Mouse (Mus musculus): ENCODE measurements around the gene Tmem205. TPM values are rescaled to one million over a fixed set of nuclear protein-coding genes. Genes with fewer than 3 reads are reported as not detected.

Tmem205 gene
- polyA plus RNA-seq, 1 experiment from 2014 or later, result 42.2 TPM

- no peak overlapping the region for H3K9ac ChIP-seq
- peaks cover 37% of the 10 kb centered on the region for H3K36me3 ChIP-seq (ENCODE audit: poor library complexity, severe bottlenecking)
- no peak for ATAC-seq
- no peaks in the 10 kb centered on the region for H3K9me3 ChIP-seq (replicated peaks)
- H3K27ac ChIP-seq, result no peak overlapping the region
- WGBS, result 83% methylated on average over 10 of the region's 12 CpGs
- peaks cover 7% of the 10 kb centered on the region; the same call in 1 of the 2 replicates for H3K27me3 ChIP-seq
- H3K4me1 ChIP-seq, result peaks cover 6% of the 10 kb centered on the region
- no peak overlapping the region for H3K4me3 ChIP-seq
- no peak overlapping the region for H3K4me2 ChIP-seq
These were observed 15.7 kb upstream of the Tmem205 start for GRCm38 (mm10) chr9:21943046-21943445.

- H3K36me3 ChIP-seq (ENCODE audit: poor library complexity, severe bottlenecking), result peaks cover 24% of the 10 kb centered on the region
- H3K27ac ChIP-seq, result no peak overlapping the region
- H3K9ac ChIP-seq, result peak overlapping the region; percentile 84
- no peak for ATAC-seq
- H3K4me1 ChIP-seq, result peaks cover 21% of the 10 kb centered on the region
- H3K27me3 ChIP-seq, result no peaks in the 10 kb centered on the region
- peak overlapping the region; percentile 73 for H3K4me3 ChIP-seq
- peak overlapping the region; percentile 76 for H3K4me2 ChIP-seq
- H3K9me3 ChIP-seq (replicated peaks), result no peaks in the 10 kb centered on the region
- 86% methylated on average over 4 of the region's 4 CpGs for WGBS
These were observed 11.0 kb upstream of the Tmem205 start for GRCm38 (mm10) chr9:21938234-21938855.

DNA sequence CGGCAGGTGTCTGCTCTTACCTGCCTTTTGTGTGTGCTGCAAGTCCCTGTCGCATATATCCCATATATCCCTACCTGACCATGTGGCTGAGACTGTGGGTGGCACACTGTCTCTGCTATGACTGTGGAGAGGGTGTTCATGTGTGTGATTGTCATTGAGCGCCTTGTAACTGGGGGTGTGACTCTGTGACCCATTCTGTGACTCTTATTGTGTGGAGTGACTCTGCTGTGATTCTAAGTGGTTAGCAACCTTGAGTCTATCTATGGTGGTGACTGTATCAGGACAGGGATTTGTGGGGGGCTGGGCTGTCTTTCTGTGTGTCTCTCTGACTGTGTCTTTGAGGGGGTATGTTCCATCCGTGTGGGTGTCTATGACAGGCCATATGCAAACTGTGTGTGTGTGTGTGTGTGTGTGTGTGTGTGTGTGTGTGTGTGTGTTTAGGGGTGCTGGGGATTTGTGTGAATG is 10.4 kb upstream of the Tmem205 start:
- Histone ChIP-seq H3K36me3 (ENCODE audit: poor library complexity, severe bottlenecking) (peaks cover 24% of the 10 kb centered on the region), H3K4me3 (peak overlapping the region; percentile 73), H3K9me3 (replicated peaks) (no peaks in the 10 kb centered on the region), H3K4me1 (peaks cover 21% of the 10 kb centered on the region), H3K4me2 (peak overlapping the region; percentile 76), H3K9ac (peak overlapping the region; percentile 84), H3K27ac (no peak overlapping the region), H3K27me3 (no peaks in the 10 kb centered on the region)
- peak; percentile 16; the same call in 1 of the 2 replicates for ATAC-seq
- 74% methylated on average over 4 of the region's 4 CpGs for WGBS

- Histone ChIP-seq H3K27me3 (no peaks in the 10 kb centered on the region), H3K9ac (peak within 1 kb of the TSS; percentile 84), H3K4me2 (peak within 1 kb of the TSS; percentile 76), H3K36me3 (ENCODE audit: poor library complexity, severe bottlenecking) (peaks cover 24% of the 10 kb centered on the region), H3K4me3 (peak within 1 kb of the TSS; percentile 73), H3K4me1 (peaks cover 21% of the 10 kb centered on the region), H3K9me3 (replicated peaks) (no peaks in the 10 kb centered on the region), H3K27ac (peak within 1 kb of the TSS; percentile 63)
- ATAC-seq, result peak; percentile 91
- 2% methylated on average over 42 of the region's 43 CpGs for WGBS
These were observed 9.6 kb upstream of the Tmem205 start, which contains the start of gene Plppr2 for GRCm38 (mm10) chr9:21936692-21937570. TSS of gene Plppr2 (plus strand) at chr9:21937033.

GRCm38 (mm10) chr9:21935466-21936131 is 8.2 kb upstream of the Tmem205 start:
- no peak for ATAC-seq
- no peak overlapping the region for H3K4me2 ChIP-seq
- WGBS, result 88% methylated on average over 7 of the region's 7 CpGs
- no peak overlapping the region for H3K9ac ChIP-seq
- H3K4me3 ChIP-seq, result no peak overlapping the region
- peaks cover 21% of the 10 kb centered on the region for H3K4me1 ChIP-seq
- H3K9me3 ChIP-seq (replicated peaks), result no peaks in the 10 kb centered on the region
- H3K36me3 ChIP-seq (ENCODE audit: poor library complexity, severe bottlenecking), result peaks cover 14% of the 10 kb centered on the region
- H3K27ac ChIP-seq, result no peak overlapping the region
- no peaks in the 10 kb centered on the region for H3K27me3 ChIP-seq

DNA sequence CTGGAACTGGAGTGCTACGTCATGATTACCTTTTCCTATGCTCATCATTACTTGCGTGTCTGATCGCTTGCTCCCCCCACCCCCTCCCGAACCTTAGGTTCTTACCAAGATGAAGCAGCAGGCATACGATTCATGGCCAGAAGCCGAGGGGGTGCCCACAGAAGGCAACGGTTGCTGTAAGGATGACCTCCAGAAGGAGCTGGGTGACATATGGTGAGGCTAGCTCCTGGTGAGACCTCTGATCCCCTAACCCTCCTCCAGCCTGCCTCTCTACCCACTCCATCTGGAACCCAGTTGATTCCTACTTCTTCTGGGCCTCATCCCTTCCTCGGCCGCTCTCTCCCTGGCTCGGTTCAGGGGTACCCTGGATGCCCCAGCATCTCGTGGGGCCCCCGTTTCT is 6.7 kb upstream of the Tmem205 start:
- H3K4me1 ChIP-seq, result peaks cover 21% of the 10 kb centered on the region
- no peak for ATAC-seq
- H3K9ac ChIP-seq, result no peak overlapping the region
- H3K27me3 ChIP-seq, result no peaks in the 10 kb centered on the region
- H3K36me3 ChIP-seq (ENCODE audit: poor library complexity, severe bottlenecking), result 0 out of 2 replicates have a peak, but pooled peaks cover 3% of the 10 kb centered on the region
- no peak overlapping the region for H3K4me3 ChIP-seq
- 92% methylated on average over 12 of the region's 12 CpGs for WGBS
- H3K9me3 ChIP-seq (replicated peaks), result no peaks in the 10 kb centered on the region
- no peak overlapping the region for H3K4me2 ChIP-seq
- H3K27ac ChIP-seq, result no peak overlapping the region

GRCm38 (mm10) chr9:21932445-21933137 is 5.2 kb upstream of the Tmem205 start:
- no peak for ATAC-seq
- Histone ChIP-seq H3K9me3 (replicated peaks) (no peaks in the 10 kb centered on the region), H3K4me3 (no peak overlapping the region), H3K9ac (no peak overlapping the region), H3K27me3 (no peaks in the 10 kb centered on the region), H3K36me3 (ENCODE audit: poor library complexity, severe bottlenecking) (no peaks in the 10 kb centered on the region), H3K27ac (no peak overlapping the region), H3K4me1 (peaks cover 11% of the 10 kb centered on the region), H3K4me2 (no peak overlapping the region)
- WGBS, result 67% methylated on average over 12 of the region's 12 CpGs

DNA sequence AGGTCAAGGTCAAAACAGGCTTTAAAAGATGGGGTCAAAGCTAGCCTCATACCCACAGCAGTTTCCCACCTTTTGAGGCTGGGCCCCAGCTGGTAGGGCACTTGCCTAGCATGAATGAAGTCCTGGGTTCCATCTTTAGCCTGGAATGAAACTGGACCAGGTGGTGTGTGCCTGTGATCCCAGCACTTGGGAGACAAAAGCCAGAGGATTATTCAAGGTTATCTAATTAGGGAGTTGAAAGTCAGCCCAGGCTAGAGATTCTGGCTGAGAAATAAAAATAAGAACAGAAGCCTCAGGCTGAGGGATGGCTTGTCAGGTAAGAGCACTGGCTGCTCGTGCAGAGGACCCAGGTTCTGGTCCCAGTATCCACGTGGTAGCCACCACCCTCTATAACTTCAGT is 4.7 kb upstream of the Tmem205 start:
- WGBS, result 47% methylated on average over 2 of the region's 2 CpGs
- Histone ChIP-seq H3K4me1 (peaks cover 6% of the 10 kb centered on the region), H3K27me3 (no peaks in the 10 kb centered on the region), H3K9me3 (replicated peaks) (no peaks in the 10 kb centered on the region), H3K27ac (no peak overlapping the region), H3K9ac (no peak overlapping the region), H3K36me3 (ENCODE audit: poor library complexity, severe bottlenecking) (no peaks in the 10 kb centered on the region), H3K4me3 (no peak overlapping the region), H3K4me2 (no peak overlapping the region)
- ATAC-seq, result no peak

- Histone ChIP-seq H3K4me3 (no peak overlapping the region), H3K27ac (no peak overlapping the region), H3K36me3 (ENCODE audit: poor library complexity, severe bottlenecking) (peaks cover 6% of the 10 kb centered on the region; the same call in 1 of the 2 replicates), H3K4me2 (no peak overlapping the region), H3K9ac (no peak overlapping the region), H3K27me3 (no peaks in the 10 kb centered on the region), H3K9me3 (replicated peaks) (no peaks in the 10 kb centered on the region), H3K4me1 (peaks cover 12% of the 10 kb centered on the region)
- 88% methylated on average over 3 of the region's 3 CpGs for WGBS
- ATAC-seq, result no peak
These were observed 1.9 kb upstream of the Tmem205 start for GRCm38 (mm10) chr9:21929208-21929607.

- ATAC-seq, result no peak
- peak overlapping the region; percentile 60 for H3K27ac ChIP-seq
- WGBS, result 1% methylated on average over 6 of the region's 6 CpGs
- peak overlapping the region; percentile 55 for H3K4me3 ChIP-seq
- peak overlapping the region; percentile 64 for H3K4me2 ChIP-seq
- H3K36me3 ChIP-seq (ENCODE audit: poor library complexity, severe bottlenecking), result peaks cover 8% of the 10 kb centered on the region; the same call in 1 of the 2 replicates
- peak overlapping the region; percentile 77 for H3K9ac ChIP-seq
- no peaks in the 10 kb centered on the region for H3K27me3 ChIP-seq
- no peaks in the 10 kb centered on the region for H3K9me3 ChIP-seq (replicated peaks)
- H3K4me1 ChIP-seq, result peaks cover 12% of the 10 kb centered on the region
These were observed 572 bp downstream of the Tmem205 start for GRCm38 (mm10) chr9:21926784-21927183.

GRCm38 (mm10) chr9:21926155-21926554 is 1.2 kb downstream of the Tmem205 start:
- Histone ChIP-seq H3K4me3 (peak overlapping the region; percentile 55), H3K36me3 (ENCODE audit: poor library complexity, severe bottlenecking) (peaks cover 9% of the 10 kb centered on the region; the same call in 1 of the 2 replicates), H3K4me1 (peaks cover 12% of the 10 kb centered on the region), H3K9ac (peak overlapping the region; percentile 77), H3K4me2 (peak overlapping the region; percentile 64), H3K27me3 (no peaks in the 10 kb centered on the region), H3K9me3 (replicated peaks) (no peaks in the 10 kb centered on the region), H3K27ac (no peak overlapping the region)
- no peak for ATAC-seq
- WGBS, result 84% methylated on average over 6 of the region's 6 CpGs
